Mouse (Mus musculus): ENCODE results near the gene Tktl1.
"Not testable (repeated sequence)": the region's sequence is repeated elsewhere in the genome, so short reads cannot be mapped to it uniquely, and the experiment has no call there.

The Tktl1 gene

GRCm38 (mm10) chrX:74176959-74177358 is at the start of gene Tktl1:
Tktl1 (plus strand) TSS chrX:74177259.
- Histone ChIP-seq H3K36me3 (ENCODE audit: insufficient read depth, low read length) (no peaks in the 10 kb centered on the region), H3K4me1 (replicated peaks; ENCODE audit: low read depth, low read length) (no peaks in the 10 kb centered on the region), H3K4me3 (replicated peaks; ENCODE audit: low read length) (no peak within 1 kb of the TSS), H3K27me3 (ENCODE audit: insufficient read depth, low read length) (no peaks in the 10 kb centered on the region), H3K9me3 (ENCODE audit: low read length) (peaks cover 6% of the 10 kb centered on the region; the same call in 1 of the 2 replicates)
- TF ChIP-seq NANOG (IDR thresholded peaks at IDR 0.05; ENCODE audit: borderline replicate concordance, low read length) = no peak
- TF ChIP-seq CTCF (conservative IDR thresholded peaks at IDR 0.05; ENCODE audit: low read length) = no peak
- no peak for TF ChIP-seq POU5F1 (IDR thresholded peaks at IDR 0.05; ENCODE audit: borderline replicate concordance, low read length)

- not testable (repeated sequence) for H3K4me3 ChIP-seq (replicated peaks; ENCODE audit: low read length); H3K9me3 ChIP-seq (ENCODE audit: low read length); H3K36me3 ChIP-seq (ENCODE audit: insufficient read depth, low read length); H3K27me3 ChIP-seq (ENCODE audit: insufficient read depth, low read length); H3K4me1 ChIP-seq (replicated peaks; ENCODE audit: low read depth, low read length)
These were observed 41.8 kb upstream of the Tktl1 start, which contains the start of gene Mecp2 for GRCm38 (mm10) chrX:74135263-74135662. Mecp2 (minus strand) TSS chrX:74135363.

GRCm38 (mm10) chrX:74167738-74168137 is 9.3 kb upstream of the Tktl1 start, which contains the start of gene Tex28:
Tex28 (minus strand) TSS chrX:74167838.
- Histone ChIP-seq H3K9me3 (ENCODE audit: low read length) (no peaks in the 10 kb centered on the region), H3K4me3 (replicated peaks; ENCODE audit: low read length) (no peak within 1 kb of the TSS), H3K36me3 (ENCODE audit: insufficient read depth, low read length) (no peaks in the 10 kb centered on the region), H3K27me3 (ENCODE audit: insufficient read depth, low read length) (no peaks in the 10 kb centered on the region), H3K4me1 (replicated peaks; ENCODE audit: low read depth, low read length) (no peaks in the 10 kb centered on the region)
- TF ChIP-seq NANOG (IDR thresholded peaks at IDR 0.05; ENCODE audit: borderline replicate concordance, low read length) (no peak), POU5F1 (IDR thresholded peaks at IDR 0.05; ENCODE audit: borderline replicate concordance, low read length) (no peak), CTCF (conservative IDR thresholded peaks at IDR 0.05; ENCODE audit: low read length) (no peak)

- Histone ChIP-seq H3K4me3 (replicated peaks; ENCODE audit: low read length) (no peak overlapping the region), H3K36me3 (ENCODE audit: insufficient read depth, low read length) (no peaks in the 10 kb centered on the region), H3K27me3 (ENCODE audit: insufficient read depth, low read length) (no peaks in the 10 kb centered on the region), H3K4me1 (replicated peaks; ENCODE audit: low read depth, low read length) (no peaks in the 10 kb centered on the region), H3K9me3 (ENCODE audit: low read length) (no peaks in the 10 kb centered on the region)
- TF ChIP-seq POU5F1 (IDR thresholded peaks at IDR 0.05; ENCODE audit: borderline replicate concordance, low read length) = no peak
- no peak for TF ChIP-seq CTCF (conservative IDR thresholded peaks at IDR 0.05; ENCODE audit: low read length)
- no peak for TF ChIP-seq NANOG (IDR thresholded peaks at IDR 0.05; ENCODE audit: borderline replicate concordance, low read length)
These were observed 26.5 kb downstream of the Tktl1 start for GRCm38 (mm10) chrX:74203556-74203955.

- H3K27me3 ChIP-seq (ENCODE audit: insufficient read depth, low read length) = no peaks in the 10 kb centered on the region
- no peak for TF ChIP-seq POU5F1 (IDR thresholded peaks at IDR 0.05; ENCODE audit: borderline replicate concordance, low read length)
- no peak for TF ChIP-seq NANOG (IDR thresholded peaks at IDR 0.05; ENCODE audit: borderline replicate concordance, low read length)
- no peak for TF ChIP-seq CTCF (conservative IDR thresholded peaks at IDR 0.05; ENCODE audit: low read length)
- no peaks in the 10 kb centered on the region for H3K9me3 ChIP-seq (ENCODE audit: low read length)
- H3K36me3 ChIP-seq (ENCODE audit: insufficient read depth, low read length) = peaks cover 13% of the 10 kb centered on the region
- peaks cover 6% of the 10 kb centered on the region; the same call in 1 of the 2 replicates for H3K4me1 ChIP-seq (replicated peaks; ENCODE audit: low read depth, low read length)
- H3K4me3 ChIP-seq (replicated peaks; ENCODE audit: low read length) = no peak overlapping the region
These were observed 41.4 kb downstream of the Tktl1 start for GRCm38 (mm10) chrX:74218496-74218895.

GRCm38 (mm10) chrX:74219449-74219848 is 42.4 kb downstream of the Tktl1 start:
- Histone ChIP-seq H3K36me3 (ENCODE audit: insufficient read depth, low read length) (peaks cover 23% of the 10 kb centered on the region), H3K27me3 (ENCODE audit: insufficient read depth, low read length) (no peaks in the 10 kb centered on the region), H3K4me3 (replicated peaks; ENCODE audit: low read length) (no peak overlapping the region), H3K4me1 (replicated peaks; ENCODE audit: low read depth, low read length) (peaks cover 6% of the 10 kb centered on the region; the same call in 1 of the 2 replicates), H3K9me3 (ENCODE audit: low read length) (no peaks in the 10 kb centered on the region)
- TF ChIP-seq POU5F1 (IDR thresholded peaks at IDR 0.05; ENCODE audit: borderline replicate concordance, low read length) (no peak), NANOG (IDR thresholded peaks at IDR 0.05; ENCODE audit: borderline replicate concordance, low read length) (no peak), CTCF (conservative IDR thresholded peaks at IDR 0.05; ENCODE audit: low read length) (no peak)

- H3K27me3 ChIP-seq (ENCODE audit: insufficient read depth, low read length); H3K4me3 ChIP-seq (replicated peaks; ENCODE audit: low read length); H3K9me3 ChIP-seq (ENCODE audit: low read length); H3K4me1 ChIP-seq (replicated peaks; ENCODE audit: low read depth, low read length): not testable (repeated sequence)
- H3K36me3 ChIP-seq (ENCODE audit: insufficient read depth, low read length) = peaks cover 30% of the 10 kb centered on the region
These were observed 43.0 kb downstream of the Tktl1 start for GRCm38 (mm10) chrX:74220099-74220498.

- Histone ChIP-seq H3K9me3 (ENCODE audit: low read length) (no peaks in the 10 kb centered on the region), H3K27me3 (ENCODE audit: insufficient read depth, low read length) (no peaks in the 10 kb centered on the region), H3K4me3 (replicated peaks; ENCODE audit: low read length) (no peak overlapping the region), H3K36me3 (ENCODE audit: insufficient read depth, low read length) (peaks cover 100% of the 10 kb centered on the region), H3K4me1 (replicated peaks; ENCODE audit: low read depth, low read length) (peaks cover 13% of the 10 kb centered on the region)
- TF ChIP-seq CTCF (conservative IDR thresholded peaks at IDR 0.05; ENCODE audit: low read length) (no peak), NANOG (IDR thresholded peaks at IDR 0.05; ENCODE audit: borderline replicate concordance, low read length) (no peak), POU5F1 (IDR thresholded peaks at IDR 0.05; ENCODE audit: borderline replicate concordance, low read length) (no peak)
These were observed 53.0 kb downstream of the Tktl1 start for GRCm38 (mm10) chrX:74230038-74230437.

- Histone ChIP-seq H3K36me3 (ENCODE audit: insufficient read depth, low read length) (peaks cover 97% of the 10 kb centered on the region), H3K4me3 (replicated peaks; ENCODE audit: low read length) (no peak overlapping the region)
- TF ChIP-seq NANOG (IDR thresholded peaks at IDR 0.05; ENCODE audit: borderline replicate concordance, low read length) (no peak), CTCF (conservative IDR thresholded peaks at IDR 0.05; ENCODE audit: low read length) (no peak), POU5F1 (IDR thresholded peaks at IDR 0.05; ENCODE audit: borderline replicate concordance, low read length) (no peak)
These were observed 56.1 kb downstream of the Tktl1 start for GRCm38 (mm10) chrX:74233196-74233595.

More at GRCm38 (mm10) chrX:74233196-74233595, 56.1 kb downstream of the Tktl1 start:
- Histone ChIP-seq H3K4me1 (replicated peaks; ENCODE audit: low read depth, low read length) (peaks cover 13% of the 10 kb centered on the region), H3K9me3 (ENCODE audit: low read length) (no peaks in the 10 kb centered on the region), H3K27me3 (ENCODE audit: insufficient read depth, low read length) (no peaks in the 10 kb centered on the region)
